Mouse (Mus musculus): ENCODE measurements around the gene Smarca1. TPM values are rescaled to one million over a fixed set of nuclear protein-coding genes. Genes with fewer than 3 reads are reported as not detected.

Gene Smarca1
- not detected for polyA plus RNA-seq (2017; shearing (Covaris generic))

DNA sequence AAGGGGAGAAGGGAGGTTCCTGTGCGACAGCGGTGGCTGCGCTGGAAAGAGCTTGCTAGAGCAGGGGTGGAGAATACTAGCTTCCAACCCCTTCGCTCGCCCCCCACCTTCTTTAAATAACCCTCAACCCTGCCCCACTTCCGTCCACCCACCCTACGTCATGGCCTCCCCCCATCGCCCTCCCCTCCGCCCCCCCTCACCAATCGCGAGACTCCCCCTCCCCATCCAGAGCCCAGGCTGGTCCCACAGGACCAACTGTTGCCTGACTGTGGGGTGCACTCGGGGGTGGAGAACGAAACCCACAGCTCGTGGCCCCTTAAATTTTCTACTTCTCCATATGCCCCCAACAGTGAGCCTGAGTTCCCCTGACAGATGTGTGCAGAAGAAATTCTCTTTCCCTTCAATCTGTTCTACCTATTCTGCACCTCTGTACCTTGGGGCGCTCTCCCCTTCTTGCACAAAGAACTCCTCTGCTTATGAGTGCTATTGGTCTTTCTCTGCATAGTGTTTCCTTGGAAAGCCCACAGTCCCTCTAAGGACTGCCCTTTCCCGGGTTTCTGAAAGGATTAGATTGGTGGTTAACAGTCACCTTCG, at the start of gene Smarca1:
TSS of gene Smarca1 (minus strand) at position 544 of the 594 bp plus-strand sequence.

DNA sequence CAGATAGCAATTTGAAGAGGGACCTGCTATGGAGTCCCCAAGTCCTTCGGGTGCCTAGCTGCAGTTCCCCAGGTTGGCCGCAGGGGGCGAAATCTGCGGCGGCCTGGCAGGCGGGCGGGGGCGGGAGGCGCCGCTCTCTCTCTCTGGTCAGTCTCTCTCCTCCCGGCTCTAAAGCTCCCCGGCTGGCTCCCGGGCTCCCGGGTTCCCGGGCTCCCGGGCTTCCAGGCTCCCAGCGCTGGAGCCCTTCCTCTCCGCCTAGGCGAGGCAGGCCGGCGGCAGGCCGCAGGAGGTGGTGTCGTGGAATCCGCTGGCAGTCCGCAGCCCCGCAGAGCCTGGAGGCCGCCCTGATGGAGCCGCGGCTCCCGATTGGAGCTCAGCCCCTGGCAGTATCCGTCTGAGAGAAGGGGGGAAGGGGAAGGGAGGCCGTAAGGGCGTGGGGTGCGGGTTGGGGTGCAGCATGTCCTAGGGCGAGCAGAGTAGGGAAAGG, 19.6 kb upstream of the Smarca1 start, which contains the start of gene Ocrl:
TSS of gene Ocrl (plus strand) at position 82 of the 487 bp plus-strand sequence.

Other genes with a start within 250 kb of the Smarca1 start
- 7.8 TPM for gene Ocrl, start 19.4 kb upstream of the Smarca1 start, polyA plus RNA-seq (2017; shearing (Covaris generic))
- gene Apln, start 141.9 kb upstream of the Smarca1 start, polyA plus RNA-seq (2017; shearing (Covaris generic)) = 0.46 TPM
- gene Xpnpep2, start 215.8 kb upstream of the Smarca1 start, polyA plus RNA-seq (2017; shearing (Covaris generic)) = 0.11 TPM